Mouse (Mus musculus) stomach, postnatal 0 days (tissue): ENCODE measurements around the gene Ripor2.

Source experiments
- CTCF ChIP-seq: IDR thresholded peaks from 2 replicates; pipeline ENCODE4 v1.5.1; 2016; ENCODE audit warnings: antibody characterized with exemption, low read depth, mild to moderate bottlenecking, moderate library complexity
- EP300 ChIP-seq: optimal IDR thresholded peaks from 2 replicates; pipeline ENCODE3; 2016; ENCODE audit warnings: antibody characterized with exemption

- TF ChIP-seq CTCF (no peak), EP300 (no peak)
Measured at GRCm38 (mm10) chr13:24580759-24581158, 1.2 kb upstream of the Ripor2 start.
